Mouse (Mus musculus): ENCODE measurements at regions not wholly inside any gene's neighbourhood (a gene's known extent, or its start where the extent isn't known, plus 50 kb on each side); places are given as distances from the start of the nearest gene placed in this dataset.

DNA sequence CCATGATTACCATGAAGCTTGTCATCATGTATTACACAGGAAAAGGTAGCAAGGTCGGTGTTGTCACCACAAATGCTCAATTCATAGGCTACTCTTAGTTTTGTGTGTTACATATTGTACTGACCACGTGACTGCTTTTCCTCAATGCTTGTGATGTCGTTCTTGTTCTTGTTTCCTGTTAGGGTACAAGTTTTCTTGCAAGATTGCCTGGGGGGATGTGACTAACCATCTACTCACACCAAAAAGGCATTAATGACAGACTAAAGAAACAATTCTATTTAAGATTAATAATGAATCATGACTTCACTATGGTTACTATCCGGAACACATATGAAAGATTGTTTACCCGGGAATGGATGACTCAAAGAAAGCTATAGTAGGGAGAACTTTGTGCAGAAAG is 165.0 kb upstream of the Klhl1 start:
- Histone ChIP-seq H3K9me3 (replicated peaks; ENCODE audit: insufficient read depth, low read length) (no peaks in the 10 kb centered on the region), H3K27me3 (ENCODE audit: control insufficient read depth in 1 of 2, insufficient read depth in 2 of 2, low read length in 2 of 2) (no peaks in the 10 kb centered on the region), H3K4me1 (ENCODE audit: control insufficient read depth in 1 of 2, insufficient read depth in 2 of 2, low read length in 2 of 2) (no peaks in the 10 kb centered on the region), H3K27ac (ENCODE audit: control insufficient read depth, low read depth, low read length) (no peak overlapping the region), H3K79me2 (ENCODE audit: control insufficient read depth, insufficient read depth, low read length, poor library complexity) (no peaks in the 10 kb centered on the region), H3K36me3 (ENCODE audit: control insufficient read depth in 1 of 2, insufficient read depth in 2 of 2, low read length in 2 of 2) (no peaks in the 10 kb centered on the region), H3K4me3 (ENCODE audit: control insufficient read depth in 1 of 2, insufficient read depth in 1 of 2, low read depth in 2 of 2, low read length in 2 of 2) (no peak overlapping the region), H3K9ac (ENCODE audit: control insufficient read depth, low read depth, low read length, poor library complexity, severe bottlenecking) (no peak overlapping the region)
- TF ChIP-seq SIN3A (IDR thresholded peaks at IDR 0.05; ENCODE audit: low read length): no peak
- TF ChIP-seq MYC (IDR thresholded peaks at IDR 0.05; ENCODE audit: low read depth, low read length): no peak
- TF ChIP-seq KAT2A (conservative IDR thresholded peaks at IDR 0.05; ENCODE audit: low read depth, low read length): no peak
- TF ChIP-seq JUND (IDR thresholded peaks at IDR 0.05; ENCODE audit: low read depth, low read length): no peak
- TF ChIP-seq MAZ (IDR thresholded peaks at IDR 0.05; ENCODE audit: low read depth, low read length): no peak
- no peak for TF ChIP-seq ZKSCAN1 (IDR thresholded peaks at IDR 0.05; ENCODE audit: low read depth, low read length)
- TF ChIP-seq MXI1 (IDR thresholded peaks at IDR 0.05; ENCODE audit: low read depth, low read length): no peak
- no peak for TF ChIP-seq E2F4 (IDR thresholded peaks at IDR 0.05; ENCODE audit: borderline replicate concordance, low read depth, low read length)
- no peak for DNase-seq (ENCODE audit: low read depth, low spot score)

DNA sequence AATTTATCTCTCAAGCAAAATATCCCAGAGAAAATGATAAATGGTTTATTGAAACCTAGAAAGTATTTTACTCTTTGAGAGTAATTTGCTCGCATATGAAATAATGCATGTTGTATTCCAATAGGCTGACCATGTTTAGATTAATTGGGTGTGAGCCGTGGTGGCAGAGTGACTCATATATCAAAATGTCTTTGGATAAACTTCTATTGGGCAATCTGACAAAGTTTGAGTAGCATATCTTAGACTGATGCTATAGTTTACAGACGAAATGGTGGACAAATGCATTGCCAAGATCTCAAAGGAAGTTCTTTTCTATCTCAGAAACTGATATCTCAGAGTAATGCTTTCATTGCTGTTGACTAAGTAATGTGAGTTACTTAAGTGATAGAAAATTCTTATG is 162.8 kb upstream of the Klhl1 start:
- no peak overlapping the region for H3K9ac ChIP-seq (ENCODE audit: control insufficient read depth, low read depth, low read length, poor library complexity, severe bottlenecking)
- no peak for DNase-seq (ENCODE audit: low read depth, low spot score)
- TF ChIP-seq CHD1 (IDR thresholded peaks at IDR 0.05; ENCODE audit: low read depth, low read length) (no peak), EP300 (IDR thresholded peaks at IDR 0.05; ENCODE audit: low read depth in 1 of 2, low read length in 2 of 2) (no peak), TAL1 (IDR thresholded peaks at IDR 0.05; ENCODE audit: low read length) (no peak)
- no peaks in the 10 kb centered on the region for H3K36me3 ChIP-seq (ENCODE audit: control insufficient read depth in 1 of 2, insufficient read depth in 2 of 2, low read length in 2 of 2)
- no peaks in the 10 kb centered on the region for H3K9me3 ChIP-seq (replicated peaks; ENCODE audit: insufficient read depth, low read length)
- no peaks in the 10 kb centered on the region for H3K79me2 ChIP-seq (ENCODE audit: control insufficient read depth, insufficient read depth, low read length, poor library complexity)
- H3K27me3 ChIP-seq (ENCODE audit: control insufficient read depth in 1 of 2, insufficient read depth in 2 of 2, low read length in 2 of 2): no peaks in the 10 kb centered on the region
- H3K27ac ChIP-seq (ENCODE audit: control insufficient read depth, low read depth, low read length): no peak overlapping the region
- H3K4me1 ChIP-seq (ENCODE audit: control insufficient read depth in 1 of 2, insufficient read depth in 2 of 2, low read length in 2 of 2): no peaks in the 10 kb centered on the region
- no peak overlapping the region for H3K4me3 ChIP-seq (ENCODE audit: control insufficient read depth in 1 of 2, insufficient read depth in 1 of 2, low read depth in 2 of 2, low read length in 2 of 2)

DNA sequence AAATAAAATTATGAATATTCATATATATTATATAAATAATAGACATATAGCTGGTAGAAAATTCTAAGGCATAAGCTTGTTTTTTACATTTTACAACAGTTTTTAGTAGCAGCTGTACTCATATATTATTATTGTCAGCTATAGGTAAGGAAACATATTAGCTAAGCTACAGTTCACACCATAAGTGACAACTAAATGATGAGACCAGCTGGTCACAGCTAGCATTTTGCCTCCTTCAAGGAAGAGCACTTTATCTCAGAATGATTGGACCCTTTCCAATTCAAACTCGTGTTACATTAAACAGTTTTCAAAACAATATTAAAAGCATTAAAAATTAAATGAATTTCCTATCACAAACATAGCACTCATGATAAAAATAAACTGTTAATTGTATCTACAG is 157.3 kb upstream of the Klhl1 start:
- DNase-seq (ENCODE audit: low read depth, low spot score): no peak
- Histone ChIP-seq H3K4me3 (ENCODE audit: control insufficient read depth in 1 of 2, insufficient read depth in 1 of 2, low read depth in 2 of 2, low read length in 2 of 2) (no peak overlapping the region), H3K4me1 (ENCODE audit: control insufficient read depth in 1 of 2, insufficient read depth in 2 of 2, low read length in 2 of 2) (no peaks in the 10 kb centered on the region), H3K36me3 (ENCODE audit: control insufficient read depth in 1 of 2, insufficient read depth in 2 of 2, low read length in 2 of 2) (no peaks in the 10 kb centered on the region), H3K27ac (ENCODE audit: control insufficient read depth, low read depth, low read length) (no peak overlapping the region), H3K9me3 (replicated peaks; ENCODE audit: insufficient read depth, low read length) (no peaks in the 10 kb centered on the region), H3K9ac (ENCODE audit: control insufficient read depth, low read depth, low read length, poor library complexity, severe bottlenecking) (no peak overlapping the region), H3K27me3 (ENCODE audit: control insufficient read depth in 1 of 2, insufficient read depth in 2 of 2, low read length in 2 of 2) (no peaks in the 10 kb centered on the region), H3K79me2 (ENCODE audit: control insufficient read depth, insufficient read depth, low read length, poor library complexity) (no peaks in the 10 kb centered on the region)
- TF ChIP-seq EP300 (IDR thresholded peaks at IDR 0.05; ENCODE audit: low read depth in 1 of 2, low read length in 2 of 2): no peak
- TF ChIP-seq TAL1 (IDR thresholded peaks at IDR 0.05; ENCODE audit: low read length): no peak
- TF ChIP-seq SMC3 (IDR thresholded peaks at IDR 0.05; ENCODE audit: low read depth, low read length): no peak
- no peak for TF ChIP-seq CHD1 (IDR thresholded peaks at IDR 0.05; ENCODE audit: low read depth, low read length)
- no peak for TF ChIP-seq POLR2AphosphoS5 (IDR thresholded peaks at IDR 0.05; ENCODE audit: borderline replicate concordance, low read depth, low read length)
- no peak for TF ChIP-seq RCOR1 (IDR thresholded peaks at IDR 0.05; ENCODE audit: low read depth, low read length)
- no peak for TF ChIP-seq MAZ (IDR thresholded peaks at IDR 0.05; ENCODE audit: low read depth, low read length)
- no peak for TF ChIP-seq GABPA (IDR thresholded peaks at IDR 0.05; ENCODE audit: low read depth, low read length)
- TF ChIP-seq SIN3A (IDR thresholded peaks at IDR 0.05; ENCODE audit: low read length): no peak
- no peak for TF ChIP-seq ZC3H11A (IDR thresholded peaks at IDR 0.05; ENCODE audit: low read depth, low read length)
- TF ChIP-seq NELFE (IDR thresholded peaks at IDR 0.05; ENCODE audit: low read depth, low read length): no peak
- TF ChIP-seq MAFK (IDR thresholded peaks at IDR 0.05; ENCODE audit: borderline replicate concordance, low read depth, low read length): no peak
- TF ChIP-seq KAT2A (conservative IDR thresholded peaks at IDR 0.05; ENCODE audit: low read depth, low read length): no peak
- TF ChIP-seq MYC (IDR thresholded peaks at IDR 0.05; ENCODE audit: low read depth, low read length): no peak
- TF ChIP-seq CTCF (IDR thresholded peaks at IDR 0.05 in 2 of 3, conservative IDR thresholded peaks at IDR 0.05 in 1 of 3; ENCODE audit: control insufficient read depth in 1 of 3, insufficient read depth in 1 of 3, low read depth in 2 of 3, low read length in 3 of 3, poor library complexity in 1 of 3, severe bottlenecking in 1 of 3): no peak
- TF ChIP-seq ZNF384 (IDR thresholded peaks at IDR 0.05; ENCODE audit: low read depth, low read length): no peak
- TF ChIP-seq POLR2A (IDR thresholded peaks at IDR 0.05; ENCODE audit: control insufficient read depth in 1 of 2, insufficient read depth in 1 of 2, low read depth in 1 of 2, low read length in 2 of 2, poor library complexity in 1 of 2): no peak
- TF ChIP-seq UBTF (IDR thresholded peaks at IDR 0.05; ENCODE audit: borderline replicate concordance, insufficient read depth, low read depth, low read length): no peak
- TF ChIP-seq TBP (IDR thresholded peaks at IDR 0.05; ENCODE audit: low read depth, low read length): no peak

Measured in MEL (cell line).